Mouse (Mus musculus) c-Kit-negative CD71-positive TER-119-positive erythroid progenitor cells, embryonic 14.5 days (primary cell): ENCODE data around the gene Zdhhc19.

Experiments
- DNase-seq: peaks from one replicate; pipeline ENCODE4 v3.0.0-alpha.2; 2013; ENCODE audit warnings: low read depth, low spot score

Gene Zdhhc19

GRCm38 (mm10) chr16:32550084-32550483, 54.0 kb downstream of the Zdhhc19 start:
- no peak for DNase-seq

- no peak for DNase-seq
Observed at GRCm38 (mm10) chr16:32550487-32550886, 54.4 kb downstream of the Zdhhc19 start.

GRCm38 (mm10) chr16:32551346-32551747, 55.3 kb downstream of the Zdhhc19 start:
- no peak for DNase-seq

GRCm38 (mm10) chr16:32555588-32555987, 59.5 kb downstream of the Zdhhc19 start:
- DNase-seq: no peak

- no peak for DNase-seq
Observed at GRCm38 (mm10) chr16:32559493-32559892, 63.4 kb downstream of the Zdhhc19 start.

GRCm38 (mm10) chr16:32563056-32563793, 67.2 kb downstream of the Zdhhc19 start:
- DNase-seq: no peak

GRCm38 (mm10) chr16:32567282-32567681, 71.2 kb downstream of the Zdhhc19 start:
- no peak for DNase-seq

- DNase-seq: no peak
Observed at GRCm38 (mm10) chr16:32568401-32568800, 72.3 kb downstream of the Zdhhc19 start.

- no peak for DNase-seq
Observed at GRCm38 (mm10) chr16:32570042-32570441, 74.0 kb downstream of the Zdhhc19 start.

GRCm38 (mm10) chr16:32572528-32572927, 76.5 kb downstream of the Zdhhc19 start:
- DNase-seq: no peak

GRCm38 (mm10) chr16:32586482-32586881, 90.4 kb downstream of the Zdhhc19 start:
- DNase-seq: peak; percentile 27

GRCm38 (mm10) chr16:32588568-32588967, 92.5 kb downstream of the Zdhhc19 start:
- no peak for DNase-seq

GRCm38 (mm10) chr16:32591521-32591920, 95.5 kb downstream of the Zdhhc19 start:
- no peak for DNase-seq

GRCm38 (mm10) chr16:32593283-32593805, 97.3 kb downstream of the Zdhhc19 start:
- no peak for DNase-seq

- DNase-seq: no peak
Observed at GRCm38 (mm10) chr16:32593916-32594315, 97.9 kb downstream of the Zdhhc19 start.

GRCm38 (mm10) chr16:32594701-32595100, 98.6 kb downstream of the Zdhhc19 start:
- DNase-seq: no peak

- DNase-seq: no peak
Observed at GRCm38 (mm10) chr16:32595142-32595855, 99.2 kb downstream of the Zdhhc19 start.

- peak; percentile 65 for DNase-seq
Observed at GRCm38 (mm10) chr16:32597909-32598381, 101.9 kb downstream of the Zdhhc19 start.

- DNase-seq: no peak
Observed at GRCm38 (mm10) chr16:32599151-32599550, 103.1 kb downstream of the Zdhhc19 start.

- no peak for DNase-seq
Observed at GRCm38 (mm10) chr16:32602193-32602685, 106.2 kb downstream of the Zdhhc19 start.

GRCm38 (mm10) chr16:32607562-32608343, 111.7 kb downstream of the Zdhhc19 start:
- DNase-seq: no peak

- no peak for DNase-seq
Observed at GRCm38 (mm10) chr16:32608344-32608711, 112.3 kb downstream of the Zdhhc19 start.
